Mouse (Mus musculus): ENCODE measurements around the gene Sned1.

The Sned1 gene

GRCm38 (mm10) chr1:93305581-93306337 lies 70.1 kb downstream of the Sned1 start, which contains the start of gene Mterf4:
TSS of gene Mterf4 (minus strand) at chr1:93305915.
- peak; percentile 70 for DNase-seq (ENCODE audit: low spot score)

GRCm38 (mm10) chr1:93323973-93324372 lies 88.3 kb downstream of the Sned1 start:
- DNase-seq (ENCODE audit: low spot score): no peak

GRCm38 (mm10) chr1:93326446-93326845 lies 90.8 kb downstream of the Sned1 start:
- DNase-seq (ENCODE audit: low spot score): no peak

- DNase-seq (ENCODE audit: low spot score): no peak
Observed at GRCm38 (mm10) chr1:93334621-93335020, 99.0 kb downstream of the Sned1 start.

- peak; percentile 87 for DNase-seq (ENCODE audit: low spot score)
Observed at GRCm38 (mm10) chr1:93342648-93343503, 107.2 kb downstream of the Sned1 start, which contains the start of the genes Ppp1r7 and Pask. TSS of gene Ppp1r7 (plus strand) at chr1:93342854. TSS of gene Pask (minus strand) at chr1:93343482.

GRCm38 (mm10) chr1:93343504-93344047 lies 107.9 kb downstream of the Sned1 start:
- DNase-seq (ENCODE audit: low spot score): peak; percentile 84

- no peak for DNase-seq (ENCODE audit: low spot score)
Observed at GRCm38 (mm10) chr1:93347176-93347575, 111.5 kb downstream of the Sned1 start.

GRCm38 (mm10) chr1:93349701-93350100 lies 114.1 kb downstream of the Sned1 start:
- no peak for DNase-seq (ENCODE audit: low spot score)
